Mouse (Mus musculus): ENCODE results near the gene Rnf217. TPM values are rescaled to one million over a fixed set of nuclear protein-coding genes. Genes with fewer than 3 reads are reported as not detected.

Gene Rnf217
- polyA plus RNA-seq, 1 experiment from 2014 or later, result 0.22 TPM

DNA sequence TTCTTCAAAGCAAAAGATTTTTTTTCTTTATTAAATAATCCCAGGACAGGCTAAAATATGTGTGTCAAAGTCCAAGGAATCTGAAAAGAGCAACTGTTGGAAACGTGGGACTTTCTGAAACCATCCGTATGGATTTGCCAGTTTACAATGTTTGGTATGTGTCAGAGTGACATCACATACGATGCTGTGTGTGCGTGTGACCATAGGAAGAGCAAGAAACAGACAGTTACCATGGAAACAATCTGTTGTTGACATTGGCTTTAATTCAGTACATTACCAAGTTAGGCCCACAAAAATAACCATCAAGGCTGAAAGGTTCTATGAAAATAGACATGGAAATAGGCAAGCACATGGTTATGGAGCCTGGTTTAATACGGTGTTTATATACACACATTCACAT is 107.3 kb downstream of the Rnf217 start:
- no peak for DNase-seq (ENCODE audit: low spot score)

DNA sequence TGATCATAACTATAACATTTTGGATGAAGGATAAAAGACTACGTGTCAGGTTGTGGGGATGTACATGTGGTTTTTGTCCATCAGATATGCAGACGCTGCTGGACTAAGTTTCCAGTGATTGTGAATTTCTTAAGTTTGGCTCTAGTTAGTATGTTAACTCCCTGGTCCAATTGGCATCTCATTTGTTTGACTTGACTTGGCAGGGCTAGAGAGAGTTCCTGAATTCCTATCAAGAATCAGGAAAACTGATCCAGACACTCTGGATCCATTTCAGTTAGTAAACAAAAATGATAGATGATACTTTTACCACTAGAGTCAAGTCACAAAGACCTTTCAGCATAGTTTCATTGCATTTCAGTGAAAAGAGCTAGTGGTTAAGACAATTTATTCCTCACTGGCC is 112.1 kb downstream of the Rnf217 start:
- no peak for DNase-seq (ENCODE audit: low spot score)

DNA sequence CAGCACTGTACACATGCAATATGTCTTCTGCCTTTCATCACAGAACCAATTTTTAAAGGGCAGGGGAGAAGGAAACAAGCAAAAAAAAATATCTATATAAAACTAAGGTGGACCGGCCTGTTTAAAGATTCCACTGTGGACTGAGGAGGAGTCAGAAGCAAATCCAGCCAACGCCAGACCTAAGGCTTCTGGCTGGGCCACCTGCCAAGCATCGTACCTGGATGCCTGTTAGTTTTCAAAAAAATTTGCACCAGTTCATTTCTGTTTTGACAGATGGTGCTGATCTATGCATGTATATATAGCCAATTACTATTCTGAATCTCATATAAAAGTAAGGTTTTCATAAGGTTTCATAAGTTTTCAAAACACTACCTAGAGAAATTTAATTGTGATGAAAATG is 113.2 kb downstream of the Rnf217 start:
- DNase-seq (ENCODE audit: low spot score), result no peak

DNA sequence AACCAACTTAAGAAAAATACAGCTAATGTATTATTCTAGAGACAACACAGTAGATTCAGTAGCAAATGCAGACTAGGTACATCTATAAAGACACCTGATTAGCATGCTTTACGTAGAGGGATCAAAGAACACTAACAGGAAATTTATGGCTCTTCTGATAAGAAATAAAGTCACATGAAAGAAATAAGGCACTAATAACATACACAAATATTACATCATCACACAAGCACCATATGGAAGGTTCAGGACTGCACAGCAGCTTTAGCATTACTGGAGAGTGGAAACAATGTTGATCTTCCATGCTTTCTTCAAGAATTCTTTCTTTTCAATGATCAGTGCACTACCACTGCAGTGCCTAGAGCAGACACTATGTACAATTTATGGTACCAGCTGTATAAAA is 114.7 kb downstream of the Rnf217 start:
- no peak for DNase-seq (ENCODE audit: low spot score)

DNA sequence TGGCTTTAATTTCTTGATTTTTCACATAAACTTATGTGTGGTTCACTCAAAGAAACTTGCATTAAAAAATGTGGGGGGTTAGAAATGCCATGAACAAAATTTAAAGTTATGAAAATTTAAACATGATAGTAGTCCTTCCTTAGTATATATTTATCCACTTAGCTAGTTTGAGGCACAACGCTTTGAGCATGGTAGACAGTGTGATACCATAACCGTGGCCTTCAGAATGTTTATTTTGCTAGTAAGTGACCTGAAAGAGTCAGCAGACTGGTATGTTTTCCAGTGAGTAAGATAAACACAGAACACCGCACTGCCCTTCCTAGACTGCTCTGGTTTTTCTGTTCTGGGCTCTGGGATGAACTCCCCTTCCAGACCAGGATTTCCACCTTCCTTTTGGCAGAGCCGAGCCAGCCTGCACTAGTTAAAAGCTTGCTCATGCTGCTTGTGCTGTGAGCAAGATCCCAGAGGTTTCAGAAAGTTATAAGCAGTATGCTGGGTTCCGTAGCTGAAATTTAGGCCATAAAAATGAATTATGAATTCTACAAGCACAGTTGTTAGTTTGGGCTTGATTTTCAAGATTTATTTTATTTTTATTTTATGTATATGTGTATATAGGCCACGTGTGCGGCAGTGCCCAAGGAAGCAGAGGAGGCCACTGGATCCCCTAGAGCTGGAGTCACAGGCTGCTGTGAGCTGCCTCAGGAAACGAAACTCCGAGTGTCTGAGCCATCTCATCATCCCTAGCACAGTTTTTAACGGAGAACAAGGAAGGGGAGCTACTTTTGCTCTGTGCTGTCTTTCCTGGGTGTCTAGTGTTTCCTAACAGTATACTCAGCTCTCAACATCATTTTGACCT is 141.7 kb downstream of the Rnf217 start:
- no peak for DNase-seq (ENCODE audit: low spot score)

DNA sequence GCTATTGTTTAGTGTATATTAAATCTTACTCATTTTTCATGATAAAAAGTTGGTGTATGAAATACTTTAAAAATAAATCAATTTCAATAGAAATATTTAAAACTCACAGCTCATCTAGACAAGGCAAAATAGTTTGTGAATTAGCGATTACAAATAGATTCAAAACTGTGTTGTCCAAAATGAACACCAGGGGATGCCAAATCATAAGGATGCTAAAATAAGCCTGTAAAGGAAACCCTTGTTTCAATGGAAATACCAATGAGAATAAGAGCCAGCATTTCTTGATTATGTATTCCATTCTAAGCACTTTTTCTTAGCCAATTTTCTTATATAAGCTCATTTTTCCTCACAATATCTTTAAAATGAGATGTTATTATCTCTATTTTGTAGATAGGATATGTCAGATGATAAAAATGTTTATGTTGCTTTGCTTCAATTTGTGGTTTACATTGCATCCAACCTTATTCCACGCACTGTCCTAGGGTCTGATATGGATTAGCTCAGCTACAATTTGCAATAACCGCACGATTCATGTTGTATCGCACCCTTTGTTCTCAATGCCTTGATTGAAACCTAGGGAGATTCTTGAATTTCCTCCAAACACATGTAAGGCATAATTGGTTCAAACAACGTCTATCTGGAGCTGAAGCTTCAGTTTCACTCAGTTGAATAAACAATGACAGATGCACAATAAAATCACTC is 143.0 kb downstream of the Rnf217 start:
- no peak for DNase-seq (ENCODE audit: low spot score)

DNA sequence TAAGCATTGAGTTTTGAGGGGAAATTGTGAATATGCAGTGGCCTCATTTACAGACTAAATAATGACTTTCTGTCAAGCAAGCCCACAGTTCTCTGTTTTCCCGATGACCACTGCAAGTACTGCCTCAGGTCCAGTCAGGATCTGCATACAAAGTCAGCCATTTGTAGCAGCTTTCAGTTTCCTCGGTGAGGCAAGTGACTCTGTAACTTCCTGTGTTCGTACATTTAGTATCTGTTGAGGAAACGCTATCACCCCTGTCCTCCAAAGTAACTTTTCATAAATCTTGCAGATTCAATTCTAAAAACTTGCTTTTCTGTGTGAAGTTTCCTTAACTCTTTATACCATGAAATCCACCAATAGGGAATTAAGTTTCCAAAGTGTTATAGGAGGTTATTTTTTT is 143.6 kb downstream of the Rnf217 start:
- no peak for DNase-seq (ENCODE audit: low spot score)

DNA sequence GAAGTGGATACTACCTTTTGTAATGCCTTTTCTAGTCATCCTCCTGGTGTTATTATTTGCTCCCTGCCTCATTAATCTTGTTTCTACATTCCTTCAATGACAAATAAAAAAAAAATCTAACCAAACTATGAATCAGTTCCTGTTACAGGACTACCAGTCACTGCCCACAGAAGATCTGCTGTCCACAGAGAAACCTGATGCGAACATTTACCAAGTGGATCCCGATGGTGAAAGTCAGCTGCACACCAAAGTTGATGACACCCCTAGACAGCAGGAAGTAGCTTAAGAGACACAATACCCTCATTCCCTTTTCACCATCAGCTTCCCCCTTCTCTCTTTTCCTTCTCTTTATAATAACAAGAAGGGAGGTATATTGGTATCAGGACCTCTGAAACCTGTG is 145.9 kb downstream of the Rnf217 start:
- no peak for DNase-seq (ENCODE audit: low spot score)

DNA sequence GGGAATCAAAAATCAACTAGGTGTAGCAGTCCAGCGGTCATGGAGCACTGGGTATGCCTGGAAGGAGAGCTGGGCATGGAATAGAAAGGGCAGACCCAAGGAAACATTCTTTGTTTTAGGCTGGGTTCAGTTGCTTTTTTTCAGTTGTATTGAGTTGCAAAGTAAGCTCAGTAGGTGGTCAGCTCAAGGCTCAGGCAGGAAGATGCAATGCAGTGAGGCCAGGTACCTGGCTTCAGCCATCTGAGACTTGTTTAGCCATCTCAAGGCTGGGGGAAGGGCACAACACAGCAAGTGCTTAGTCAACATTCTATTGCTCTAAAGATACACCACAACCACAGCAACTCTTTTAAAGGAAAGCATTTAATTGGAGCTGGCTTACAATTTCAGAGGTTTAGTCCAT is 152.2 kb downstream of the Rnf217 start:
- no peak for DNase-seq (ENCODE audit: low spot score)

DNA sequence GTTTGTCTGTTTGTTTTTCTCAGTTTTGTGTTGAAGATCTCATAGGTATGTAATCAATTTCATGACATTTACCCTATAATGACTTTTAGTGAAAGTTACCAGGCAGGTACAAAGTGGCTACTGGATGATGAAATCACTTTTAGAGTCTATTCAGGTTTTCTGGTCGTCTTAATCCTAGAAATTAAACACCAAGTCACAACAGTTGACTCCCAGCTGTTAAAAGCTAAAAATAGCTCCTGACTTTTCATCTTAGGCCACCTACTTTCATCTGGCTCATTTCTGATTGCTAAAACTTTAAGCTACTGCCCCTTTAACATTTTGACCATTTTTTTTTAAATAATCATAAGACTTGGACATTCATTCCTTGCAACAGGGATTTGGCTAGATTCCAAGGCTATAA is 161.9 kb downstream of the Rnf217 start:
- DNase-seq (ENCODE audit: low spot score), result no peak

DNA sequence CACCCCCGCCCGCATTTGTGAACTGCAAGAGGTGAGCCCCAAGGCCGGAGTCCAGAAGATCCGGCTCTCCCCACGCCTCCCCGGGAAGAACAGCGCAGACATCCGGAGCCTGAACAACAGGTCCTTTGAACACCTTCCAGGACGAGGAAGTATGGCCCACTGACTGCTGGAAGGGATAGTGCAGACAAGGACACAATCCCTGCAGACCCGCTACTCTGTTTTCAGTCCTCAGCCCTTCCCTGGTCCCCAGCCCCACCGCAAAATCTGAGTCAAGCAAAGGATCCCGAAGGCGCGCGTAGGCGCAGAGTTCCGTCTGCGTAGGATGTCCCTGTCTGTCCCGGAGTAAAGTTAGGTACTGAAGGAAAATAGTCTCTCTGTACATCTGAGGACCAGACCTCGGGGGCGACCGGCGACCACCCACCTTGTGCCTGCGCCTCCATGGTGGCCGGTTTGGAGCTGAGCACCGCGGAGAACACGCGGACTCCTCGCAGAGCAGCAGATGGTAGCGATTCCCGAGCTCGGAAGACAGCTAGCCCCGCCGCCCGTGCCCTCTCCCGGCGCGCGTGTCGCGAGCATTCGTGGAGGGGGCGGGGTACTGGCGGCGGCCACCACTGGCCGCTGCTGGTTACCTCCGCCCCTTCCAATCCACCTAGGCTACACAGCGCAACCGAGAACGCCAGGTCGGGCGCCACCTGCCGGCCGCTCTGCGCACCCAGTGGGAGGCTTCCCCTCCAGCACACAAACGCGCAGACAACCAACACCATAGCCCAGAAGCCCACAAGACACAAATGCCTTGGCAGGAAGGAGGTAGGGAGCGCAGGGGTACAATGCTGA is 163.5 kb downstream of the Rnf217 start, which contains the start of gene Tpd52l1:
Gene Tpd52l1 (minus strand): TSS at position 668 of the 834 bp plus-strand sequence.
- peak; percentile 64 for DNase-seq (ENCODE audit: low spot score)

DNA sequence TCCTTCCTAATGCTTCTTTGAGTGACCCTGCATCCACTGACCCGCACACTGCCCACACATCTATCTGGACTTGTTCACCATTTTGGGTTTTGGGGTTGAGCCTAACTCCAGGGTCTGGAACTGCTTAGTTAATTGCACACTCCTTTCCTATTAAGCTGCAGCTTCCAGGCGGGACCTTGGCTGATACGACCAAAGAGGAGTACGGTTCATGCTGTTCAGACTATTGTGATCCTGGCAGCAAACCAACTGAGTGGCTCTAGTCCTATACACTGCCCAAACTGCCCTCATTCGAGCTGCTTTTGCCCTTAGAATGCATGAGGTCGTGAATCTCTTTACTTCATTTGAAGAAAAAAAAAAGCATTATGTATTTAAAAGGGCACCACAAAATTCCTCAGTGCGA is 164.8 kb downstream of the Rnf217 start:
- DNase-seq (ENCODE audit: low spot score), result no peak

Other genes with a start within 250 kb of the Rnf217 start
- 2.9 and 3.9 TPM in 2 replicates for gene Tpd52l1, start 163.2 kb downstream of the Rnf217 start, polyA plus RNA-seq (2015; fragmentation: Nextera tagmentation; extraction: Ambion mirVana)